Mouse (Mus musculus): ENCODE measurements around the gene Add1. TPM values are rescaled to one million over a fixed set of nuclear protein-coding genes. Genes with fewer than 3 reads are reported as not detected.
A peak's percentile ranks its signal among the peaks of the same experiment; 100 is the strongest.

Gene Add1
- total RNA-seq, 1 experiment from 2014 or later: 181 TPM

DNA sequence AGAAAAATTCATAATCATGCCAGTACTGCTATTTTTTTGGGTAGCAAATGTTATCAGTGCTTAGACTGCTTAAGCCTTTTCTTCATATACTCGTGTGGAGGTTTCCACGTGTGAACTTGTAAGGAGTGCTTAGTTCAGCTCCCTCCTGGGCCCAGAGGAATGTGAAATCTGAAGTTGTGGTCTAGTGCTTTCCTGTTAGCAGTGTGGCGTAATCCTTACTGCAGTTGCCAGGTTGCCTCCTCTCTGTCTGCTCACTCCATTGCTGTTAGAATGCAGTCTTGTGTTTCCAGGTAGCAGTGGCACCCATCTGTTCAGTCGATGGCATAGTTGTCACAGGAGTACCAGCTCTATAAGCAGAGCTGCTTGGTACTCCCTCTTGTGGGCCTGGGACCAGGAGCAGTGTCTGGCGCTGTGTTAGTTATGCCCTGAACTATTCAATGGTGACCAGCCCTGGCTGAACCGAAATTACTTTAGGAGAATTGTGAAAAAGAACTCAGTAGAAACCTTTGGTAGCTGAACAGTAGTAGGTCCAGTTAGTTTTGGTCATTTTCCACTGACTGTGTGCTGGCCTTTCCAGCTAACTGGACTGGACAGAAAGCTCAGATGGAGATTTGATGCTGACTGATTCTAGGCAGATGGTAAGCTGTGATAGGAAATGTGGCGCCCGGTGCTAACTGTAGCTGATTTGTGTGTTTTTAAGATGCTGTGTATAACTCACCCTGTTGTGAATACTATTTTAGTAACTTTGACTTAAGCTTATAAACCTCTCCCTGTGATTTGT lies 33.8 kb downstream of the Add1 start:
- DNase-seq: no peak

DNA sequence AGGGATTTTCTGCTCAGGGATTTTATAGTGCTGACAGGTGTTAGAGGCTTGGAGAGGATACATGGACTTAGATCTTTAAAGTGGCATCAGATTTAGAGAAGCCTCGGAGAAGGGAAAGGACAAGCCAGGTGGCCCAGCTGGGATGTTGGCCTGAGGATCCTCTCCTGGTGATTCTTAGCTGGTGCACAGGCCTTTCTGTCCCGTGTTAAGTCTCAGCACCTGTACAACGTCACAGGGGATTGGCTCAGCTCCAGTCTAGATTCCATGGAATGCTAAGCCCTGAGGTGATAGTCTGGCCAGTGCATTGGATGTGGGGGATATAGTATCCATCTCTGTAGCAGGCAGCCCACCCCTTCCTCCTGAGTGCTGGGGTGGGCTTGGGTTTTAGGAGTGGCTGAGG lies 34.8 kb downstream of the Add1 start:
- no peak for DNase-seq

DNA sequence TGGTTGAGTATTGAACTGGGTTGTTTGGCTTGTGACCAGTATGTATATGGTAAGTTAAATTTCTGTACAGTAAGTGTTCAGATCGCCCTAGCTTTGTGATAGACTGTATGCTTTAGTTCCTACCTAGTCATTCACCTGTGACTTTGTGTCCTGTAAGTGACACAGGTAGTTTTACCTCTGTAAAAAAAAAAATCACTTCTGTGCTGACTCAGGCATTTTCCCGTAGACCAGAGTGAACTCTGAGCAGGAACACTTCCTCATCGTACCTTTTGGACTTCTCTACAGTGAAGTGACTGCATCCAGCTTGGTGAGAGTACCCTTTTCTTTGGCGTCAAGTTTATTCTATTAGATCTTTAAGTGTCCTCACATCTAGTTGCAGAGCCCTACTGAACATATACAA lies 36.5 kb downstream of the Add1 start:
- no peak for DNase-seq

DNA sequence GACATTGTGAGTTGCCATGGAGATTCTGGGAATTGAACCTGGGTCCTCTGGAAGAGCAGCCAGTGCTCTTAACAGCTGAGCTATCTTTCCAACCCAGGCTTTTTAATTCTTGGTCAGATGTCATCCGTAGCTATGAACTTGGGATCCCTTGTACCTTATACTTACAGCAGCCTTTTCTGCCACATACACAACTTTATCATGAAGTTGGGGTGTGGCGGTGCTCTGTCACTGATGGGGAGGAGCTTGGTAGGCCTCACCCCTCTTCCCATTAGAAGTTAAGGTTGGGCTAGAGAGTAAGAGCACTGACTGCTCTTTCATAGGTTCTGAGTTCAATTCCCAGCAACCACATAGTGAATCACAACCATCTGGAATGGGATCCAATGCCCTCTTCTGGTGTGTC lies 59.5 kb downstream of the Add1 start:
- no peak for DNase-seq

DNA sequence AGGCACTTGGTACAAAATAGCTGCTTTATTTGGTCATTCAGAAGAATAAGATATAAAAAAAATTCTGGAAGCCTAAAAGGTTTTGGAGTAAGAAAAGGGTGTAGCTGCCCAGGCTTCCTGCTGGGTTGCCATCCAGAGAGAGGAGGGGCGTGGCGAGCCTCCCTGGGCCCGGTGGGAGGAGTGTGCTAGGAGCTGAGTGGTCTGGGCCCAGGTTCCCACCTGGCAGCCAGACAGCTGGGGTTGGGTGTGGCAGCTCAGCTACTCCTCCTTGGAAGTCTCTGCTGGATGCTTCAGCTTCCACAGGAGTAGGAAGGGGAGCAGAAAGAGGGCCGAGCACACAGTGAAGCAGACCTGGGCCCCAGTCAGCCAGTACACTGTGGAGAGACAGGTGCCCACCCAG lies 60.2 kb downstream of the Add1 start:
- DNase-seq: no peak

DNA sequence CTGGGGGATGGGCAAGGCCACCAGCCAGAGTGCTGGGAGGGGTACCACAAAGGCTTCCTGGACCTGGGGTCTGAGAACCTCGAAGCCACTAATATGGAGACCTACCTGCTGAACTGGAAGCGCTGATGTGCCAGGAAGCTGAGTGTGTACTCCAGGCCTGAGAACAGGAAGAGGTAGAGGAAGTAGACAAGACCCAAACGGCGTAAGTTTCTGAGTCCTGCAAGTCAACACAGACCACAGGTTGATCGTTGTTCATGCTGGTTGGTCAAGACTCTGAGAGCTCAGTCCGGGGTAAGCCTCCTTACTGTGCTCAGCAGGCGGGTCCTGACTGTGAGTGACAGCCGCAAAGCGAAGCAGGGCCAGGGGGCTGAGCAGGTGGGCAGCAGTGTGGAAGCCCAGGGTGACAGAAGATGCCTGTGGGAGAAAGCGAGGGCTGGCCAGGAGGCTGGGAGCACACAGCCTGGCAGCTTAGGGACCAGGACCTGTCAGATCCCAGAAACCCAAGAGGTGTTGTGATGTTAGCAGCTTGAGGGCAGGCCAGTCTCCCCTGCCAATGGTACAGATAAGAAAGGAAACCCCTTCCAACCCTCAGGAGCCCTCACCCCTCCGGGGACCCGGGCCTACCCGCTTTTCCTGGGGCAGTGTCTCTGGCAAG lies 61.4 kb downstream of the Add1 start:
- DNase-seq: no peak

DNA sequence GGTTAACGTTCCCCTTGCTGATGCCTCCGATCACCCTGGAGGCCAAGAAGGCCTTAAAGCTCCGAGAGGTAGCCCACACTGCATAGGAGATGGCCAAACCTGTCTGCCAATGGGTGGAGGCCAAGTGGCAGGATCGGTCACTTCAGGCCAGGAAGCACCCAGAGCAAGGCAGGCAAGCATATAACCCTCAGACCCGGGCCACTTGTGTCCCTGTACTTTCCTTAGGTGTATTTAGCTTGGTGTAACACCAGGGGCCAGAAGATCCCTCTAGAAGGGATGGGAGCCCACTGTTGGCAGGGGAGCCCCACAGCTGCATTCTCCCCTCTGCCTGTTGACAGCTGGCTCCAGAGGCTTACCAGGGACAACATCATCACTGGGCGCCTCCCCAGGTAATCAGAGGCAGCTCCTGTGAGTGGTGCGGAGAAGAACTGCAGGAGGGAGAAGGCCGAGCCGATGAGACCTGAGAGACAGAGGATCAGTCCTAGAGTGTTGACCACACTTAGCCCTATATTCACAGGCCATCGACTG lies 62.3 kb downstream of the Add1 start:
- no peak for DNase-seq

DNA sequence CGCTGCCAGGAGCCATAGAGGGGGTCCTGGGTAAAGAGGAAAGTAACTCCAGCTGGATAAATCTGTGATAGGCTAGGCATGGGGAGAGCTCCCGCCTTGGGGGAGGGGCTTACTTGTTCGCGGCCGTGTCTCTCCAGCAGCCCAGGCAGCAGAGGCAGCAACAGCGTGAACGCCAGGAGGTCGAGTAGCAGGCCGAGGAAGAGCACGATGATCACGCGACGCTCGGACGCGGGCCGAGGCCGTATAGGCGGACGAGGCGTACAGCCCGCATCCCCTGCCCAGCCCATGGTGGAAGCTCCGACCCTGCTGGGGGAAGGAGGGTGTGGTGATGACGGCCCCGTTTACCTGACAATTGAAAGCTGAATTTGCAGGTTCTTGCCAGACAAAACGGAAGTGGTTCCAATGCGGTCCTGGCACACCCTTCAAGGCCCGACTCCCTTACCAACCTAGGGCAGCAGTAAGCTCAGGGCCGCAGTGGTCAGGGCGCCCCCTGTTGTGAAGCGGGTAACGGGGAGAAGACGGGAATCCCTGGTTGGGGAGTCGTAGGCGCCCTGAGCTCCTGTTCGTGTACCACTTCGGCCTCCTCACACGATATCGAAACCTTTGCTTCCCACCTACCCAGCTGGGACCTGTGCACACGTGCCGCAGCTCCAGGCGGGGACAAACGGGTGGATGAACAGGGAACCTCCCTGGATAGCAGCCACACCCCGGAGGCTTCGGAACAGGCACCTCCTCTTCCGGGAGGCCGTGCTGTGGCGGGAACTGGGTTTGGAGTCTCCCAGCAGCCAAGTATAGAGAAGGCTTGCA lies 63.2 kb downstream of the Add1 start, which contains the start of gene Mfsd10:
Mfsd10 (minus strand) TSS at position 732 of the 807 bp plus-strand sequence.
- peak; percentile 85 for DNase-seq

DNA sequence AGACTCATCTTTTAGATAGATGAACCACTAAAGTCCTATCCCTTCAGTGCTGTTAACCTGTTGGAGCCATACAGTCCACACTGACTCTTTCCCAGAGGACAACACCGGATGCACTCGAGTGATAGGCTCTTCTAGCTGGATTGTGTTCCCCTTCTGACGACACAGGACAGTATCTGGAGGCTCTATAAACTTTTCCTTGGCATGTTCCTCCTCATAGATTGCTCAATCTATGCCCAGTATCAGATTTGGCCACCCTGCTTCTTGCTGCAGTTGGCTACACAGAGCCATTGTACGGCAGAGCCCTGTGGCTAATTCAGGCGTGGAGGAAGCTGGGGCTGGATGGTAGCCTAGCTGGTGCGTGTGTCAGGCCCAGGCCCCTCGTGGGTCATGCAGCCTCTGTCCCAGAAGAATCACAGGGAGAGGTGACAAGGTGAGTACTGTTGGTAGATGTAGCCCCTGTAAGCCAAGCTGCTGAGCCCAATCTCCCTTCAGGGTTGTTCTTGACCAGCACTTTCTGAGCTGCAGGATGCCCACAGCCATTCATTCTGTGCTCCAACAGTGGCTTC lies 64.2 kb downstream of the Add1 start:
- DNase-seq: no peak

DNA sequence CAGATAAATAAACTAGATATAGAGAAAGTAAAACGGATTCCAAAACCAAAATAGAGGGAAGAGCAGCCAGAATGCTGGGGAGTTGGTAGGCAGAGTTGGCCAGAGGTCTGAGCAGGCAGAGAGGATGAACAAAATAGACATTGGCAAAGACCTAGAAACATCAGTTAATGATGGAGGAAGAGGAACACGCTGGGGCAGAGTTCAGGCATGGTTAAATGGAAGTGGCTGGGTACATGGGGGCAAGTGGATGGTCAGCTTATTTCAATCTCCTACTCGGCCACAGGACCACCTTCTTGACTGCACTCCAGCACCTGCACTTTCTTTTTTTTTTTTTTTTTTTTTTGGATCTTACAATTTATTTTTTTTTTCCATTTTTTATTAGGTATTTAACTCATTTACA lies 68.5 kb downstream of the Add1 start:
- no peak for DNase-seq

DNA sequence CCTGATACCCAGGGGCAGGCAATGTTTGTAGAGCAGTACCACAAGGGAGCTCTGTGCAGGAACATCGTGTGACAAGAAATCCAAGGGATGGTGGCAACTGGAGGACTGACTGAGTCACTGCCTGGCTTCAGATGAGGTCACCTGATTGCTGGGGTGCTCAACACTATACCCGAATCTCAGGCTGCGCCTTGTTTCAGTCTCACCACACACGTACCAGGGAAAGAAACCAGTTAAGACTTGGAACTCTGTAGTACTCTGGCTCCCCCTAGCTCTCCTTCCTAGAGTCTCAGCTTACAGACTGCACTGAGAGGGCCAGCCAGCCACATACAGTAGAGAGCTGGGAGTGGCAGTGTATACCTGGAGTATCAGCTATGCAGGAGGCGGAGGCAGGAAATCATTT lies 69.5 kb downstream of the Add1 start:
- DNase-seq: no peak

DNA sequence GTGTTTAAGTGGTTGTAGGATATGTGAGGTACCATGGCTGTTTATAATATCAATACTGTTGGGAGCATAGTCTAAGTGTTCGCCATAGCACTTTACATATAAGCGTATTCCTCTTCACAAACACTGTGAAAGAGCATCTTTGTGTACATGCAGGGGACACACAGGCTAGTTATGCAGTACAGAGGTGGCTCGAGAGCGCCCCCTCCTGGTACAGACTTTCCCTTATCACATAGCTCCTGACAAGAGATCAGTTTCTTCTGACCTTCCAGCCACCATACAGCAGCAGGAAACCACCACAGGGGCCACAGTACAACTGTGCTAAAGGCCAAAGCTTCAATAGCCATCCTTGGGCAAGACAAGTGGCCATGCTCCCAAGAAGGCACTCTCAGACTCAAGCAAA lies 74.1 kb downstream of the Add1 start:
- DNase-seq: peak; percentile 64

DNA sequence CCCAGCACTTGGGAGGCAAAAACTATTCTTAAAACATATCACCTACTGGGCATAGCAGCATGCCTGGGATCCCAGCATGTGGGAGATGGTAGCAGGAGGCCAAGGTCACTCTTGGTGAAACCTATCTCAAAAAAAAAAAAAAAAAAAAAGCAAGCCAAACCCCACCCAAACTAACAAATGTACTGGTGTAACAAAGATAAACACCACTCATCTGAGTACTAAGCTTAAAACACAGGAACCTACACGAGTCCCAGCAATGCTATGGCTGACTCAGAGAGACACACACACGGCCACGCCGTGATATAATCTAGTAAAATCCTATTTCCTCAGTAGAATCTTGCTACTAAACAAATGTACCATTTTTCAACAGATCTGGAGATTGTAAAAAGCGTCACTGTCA lies 79.5 kb downstream of the Add1 start:
- DNase-seq: no peak

DNA sequence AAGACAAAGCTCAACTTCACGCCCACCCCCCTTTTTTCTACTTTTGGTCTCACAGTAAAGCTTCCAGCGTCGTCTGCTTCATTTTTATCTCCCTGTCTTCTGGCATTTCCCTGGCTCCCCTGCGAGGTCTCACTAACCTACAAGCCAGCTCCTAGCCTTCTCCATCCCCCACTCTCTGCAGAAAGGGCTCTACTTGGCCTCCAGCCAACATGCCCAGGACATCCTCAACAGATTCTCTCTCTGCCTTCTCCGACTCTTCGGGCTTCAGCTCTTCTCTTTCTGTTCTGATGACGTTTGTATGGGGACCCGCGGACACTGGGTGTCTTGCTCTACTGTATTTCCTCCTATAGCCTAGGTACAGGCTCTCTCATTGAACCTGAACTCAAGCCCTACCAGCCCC lies 81.4 kb downstream of the Add1 start:
- no peak for DNase-seq

DNA sequence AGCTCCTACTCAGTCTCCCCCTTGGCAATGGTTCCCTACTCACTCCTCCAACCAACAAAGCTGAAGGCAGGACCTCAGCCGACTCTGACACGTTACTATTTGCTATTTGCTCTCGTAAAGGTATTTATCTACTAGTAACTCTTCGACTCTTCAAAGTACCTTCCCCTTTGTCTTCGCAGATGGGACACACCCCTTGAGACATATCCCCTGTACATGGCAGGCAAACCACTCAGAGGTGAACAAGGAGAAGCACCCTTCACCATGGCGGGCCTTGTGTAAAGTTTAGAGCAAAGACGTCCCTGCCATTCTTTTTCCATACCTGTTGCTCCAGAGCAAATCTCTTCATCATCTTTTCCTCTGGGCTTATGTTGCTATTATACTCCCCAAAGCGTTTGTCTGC lies 84.1 kb downstream of the Add1 start:
- DNase-seq: no peak

DNA sequence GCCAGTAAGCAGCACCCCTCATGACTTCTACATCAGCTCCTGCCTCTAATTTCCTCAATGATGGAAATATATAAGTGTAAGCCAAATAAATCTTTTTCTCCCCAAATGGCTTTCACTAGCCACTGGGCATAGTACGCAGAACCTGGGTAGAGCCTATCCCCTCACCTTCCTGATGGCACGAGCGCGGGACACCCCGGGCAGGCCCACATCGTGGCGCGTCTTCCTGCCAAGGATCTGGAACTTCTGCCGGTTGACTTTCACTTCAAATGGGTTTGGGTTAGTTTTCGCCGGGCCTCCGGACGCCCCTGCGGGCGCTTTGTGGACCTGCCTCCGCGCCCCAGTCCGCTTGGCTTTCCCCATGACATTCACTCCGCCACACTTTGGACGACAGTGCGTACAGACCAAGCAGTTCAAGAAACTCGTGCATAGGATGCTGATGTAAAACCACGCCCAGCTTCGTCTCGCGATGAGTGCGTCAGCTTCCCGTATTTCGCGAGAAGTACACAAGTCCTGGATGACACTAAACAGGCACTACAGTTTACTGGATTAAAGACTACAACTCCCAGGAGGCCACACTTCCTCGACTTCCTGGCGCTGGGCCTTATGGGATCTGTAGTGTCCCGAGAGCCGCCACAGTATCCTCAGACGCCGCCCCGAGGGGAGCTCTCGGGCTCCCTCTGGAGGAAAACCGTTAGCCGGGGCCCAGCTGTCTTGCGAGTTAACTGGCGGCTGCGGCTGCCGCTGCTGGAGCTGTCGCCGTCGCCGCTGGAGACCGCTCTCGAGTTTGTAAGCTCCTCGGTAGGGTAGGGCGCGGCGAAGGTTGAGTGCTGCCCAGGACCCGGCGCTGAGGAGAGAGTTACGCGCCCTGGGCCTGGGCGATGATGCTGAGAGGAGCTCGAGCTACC lies 86.5 kb downstream of the Add1 start, which contains the start of the genes Nop14 and Grk4:
Nop14 (minus strand) TSS at position 463 of the 905 bp plus-strand sequence.
Grk4 (plus strand) TSS at position 694 of the 905 bp plus-strand sequence.
- DNase-seq: peak; percentile 96

DNA sequence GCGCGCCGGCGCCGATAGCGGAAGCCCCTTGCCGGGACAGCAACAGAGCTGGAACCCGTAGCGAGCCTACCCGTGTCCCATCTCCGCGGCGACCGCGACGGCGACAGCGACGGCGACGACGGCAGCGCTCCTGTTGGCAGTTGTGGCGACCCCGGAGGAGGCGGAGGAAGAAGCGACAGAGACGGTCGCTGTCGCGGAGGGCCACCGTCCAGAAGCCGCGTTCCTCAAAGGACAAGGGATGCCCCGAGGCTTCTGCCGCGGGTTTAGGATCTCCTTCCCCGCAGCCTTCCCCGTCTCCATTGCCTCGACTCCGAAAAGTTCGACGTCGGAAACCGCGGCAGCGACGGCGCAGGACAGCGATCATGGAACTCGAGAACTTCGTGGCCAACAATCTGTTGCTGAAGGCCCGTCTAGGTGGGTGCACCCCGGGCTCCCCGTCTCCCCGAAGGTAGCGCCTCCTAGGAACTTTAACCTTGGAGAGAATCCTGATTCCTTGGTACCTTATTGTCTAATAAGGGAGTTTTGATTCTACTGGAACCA lies 87.2 kb downstream of the Add1 start:
- peak; percentile 49 for DNase-seq

DNA sequence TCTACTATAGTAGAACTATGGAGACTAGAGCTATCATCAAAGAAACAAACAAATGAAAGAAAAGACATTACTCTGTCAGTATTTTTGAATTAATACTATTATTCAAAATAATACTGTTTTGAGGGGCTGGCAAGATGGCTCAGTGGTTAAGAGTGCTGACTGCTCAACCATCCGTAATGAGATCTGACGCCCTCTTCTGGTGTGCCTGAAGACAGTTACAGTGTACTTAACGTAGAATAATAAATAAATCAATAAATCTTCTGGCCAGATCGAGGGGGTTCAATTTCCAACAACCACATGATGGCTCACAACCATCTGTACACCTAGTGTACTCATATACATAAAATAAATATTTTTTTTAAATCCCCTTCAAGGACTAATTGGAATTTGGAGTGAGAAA lies 88.4 kb downstream of the Add1 start:
- no peak for DNase-seq

DNA sequence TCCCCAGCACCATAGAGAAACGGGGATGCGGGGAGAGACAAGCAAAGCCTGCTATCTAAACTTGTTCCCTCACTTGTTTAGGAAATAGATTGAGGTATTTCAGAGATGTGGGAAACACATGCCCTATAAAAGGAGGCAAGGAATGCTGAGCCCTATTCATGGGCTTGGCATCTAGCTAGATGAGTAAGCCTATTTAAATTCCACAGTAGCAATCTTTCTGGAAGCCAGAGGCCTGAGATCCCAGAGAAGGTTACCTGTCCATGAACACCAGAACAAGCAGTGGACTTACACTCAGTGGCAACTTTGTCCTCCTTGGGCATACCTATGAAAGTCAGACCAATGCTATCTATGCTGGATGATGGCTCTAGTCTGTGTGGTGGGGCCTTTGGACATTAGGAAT lies 89.8 kb downstream of the Add1 start:
- no peak for DNase-seq

DNA sequence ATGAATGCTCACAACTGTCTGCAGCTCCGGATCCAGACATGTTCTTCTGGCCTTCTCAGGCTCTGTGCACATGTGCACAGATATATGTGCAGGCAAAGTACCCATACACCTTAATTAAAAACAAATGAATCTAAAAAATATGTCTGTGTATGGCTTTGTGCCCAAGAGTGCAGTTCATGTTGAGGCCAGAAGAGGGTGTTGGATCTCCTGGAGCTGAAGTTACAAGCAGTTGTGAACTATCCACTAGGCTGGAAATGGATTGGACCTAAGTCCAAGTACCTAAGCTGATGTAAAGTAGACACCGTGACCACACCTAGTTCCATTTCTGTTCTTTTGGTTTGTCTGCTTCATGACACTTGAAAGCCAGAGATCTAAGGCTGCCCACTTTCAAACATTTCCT lies 96.0 kb downstream of the Add1 start:
- no peak for DNase-seq

DNA sequence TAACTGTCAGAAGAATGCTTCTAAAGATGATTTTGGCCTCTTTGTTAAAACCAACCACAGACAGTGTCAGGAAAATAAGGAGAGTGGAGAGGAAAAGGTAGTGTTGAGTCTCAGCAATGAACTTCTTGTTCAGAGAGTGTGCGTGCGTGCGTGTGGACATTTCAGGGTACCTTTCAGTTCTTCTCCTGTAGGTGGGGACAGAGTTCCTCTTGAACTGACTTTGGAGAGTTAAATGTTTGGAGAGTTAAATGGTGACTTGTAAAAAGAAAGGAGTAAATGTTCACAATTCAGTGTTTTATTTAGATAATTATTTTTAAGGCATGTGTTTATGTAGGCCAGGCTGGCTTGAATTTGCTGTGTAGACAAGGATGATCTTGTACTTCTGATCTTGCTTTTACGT lies 96.8 kb downstream of the Add1 start:
- no peak for DNase-seq

Data from adrenal gland, postnatal 25 days (tissue).